Mouse (Mus musculus): ENCODE results near the gene Lrch4.
"Not testable (repeated sequence)": the region's sequence is repeated elsewhere in the genome, so short reads cannot be mapped to it uniquely, and the experiment has no call there.

Lrch4 gene

GRCm38 (mm10) chr5:137613550-137613949 is 15.4 kb upstream of the Lrch4 start, which contains the start of gene Pcolce:
Pcolce (minus strand) TSS chr5:137613784.
- no peak for DNase-seq

DNA sequence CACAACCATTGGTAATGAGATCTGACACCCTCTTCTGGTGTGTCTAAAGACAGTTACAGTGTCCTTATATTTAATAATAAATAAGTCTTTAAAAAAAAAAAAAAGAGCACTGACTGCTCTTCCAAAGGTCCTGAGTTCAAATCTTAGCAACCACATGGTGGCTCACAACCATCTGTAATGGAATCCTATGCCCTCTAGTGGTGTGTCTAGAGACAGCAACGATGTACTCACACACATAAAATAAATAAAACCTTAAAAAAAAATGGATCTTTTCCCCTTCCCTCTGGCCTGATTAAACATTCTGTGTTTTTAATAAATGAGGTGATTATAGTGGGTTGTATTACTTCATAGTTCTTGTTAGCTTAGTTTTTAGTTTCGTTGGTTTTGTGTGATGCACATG is 14.0 kb upstream of the Lrch4 start:
- not testable (repeated sequence) for DNase-seq

- no peak for DNase-seq
Measured at GRCm38 (mm10) chr5:137615347-137615746, 13.6 kb upstream of the Lrch4 start.

GRCm38 (mm10) chr5:137623937-137624530 is 4.9 kb upstream of the Lrch4 start:
- no peak for DNase-seq

- DNase-seq: no peak
Measured at GRCm38 (mm10) chr5:137627991-137628390, 930 bp upstream of the Lrch4 start.

GRCm38 (mm10) chr5:137629306-137629721 is 393 bp downstream of the Lrch4 start:
- DNase-seq: no peak

- no peak for DNase-seq
Measured at GRCm38 (mm10) chr5:137629906-137630545, 1.1 kb downstream of the Lrch4 start.

GRCm38 (mm10) chr5:137630602-137631001 is 1.7 kb downstream of the Lrch4 start:
- no peak for DNase-seq

DNA sequence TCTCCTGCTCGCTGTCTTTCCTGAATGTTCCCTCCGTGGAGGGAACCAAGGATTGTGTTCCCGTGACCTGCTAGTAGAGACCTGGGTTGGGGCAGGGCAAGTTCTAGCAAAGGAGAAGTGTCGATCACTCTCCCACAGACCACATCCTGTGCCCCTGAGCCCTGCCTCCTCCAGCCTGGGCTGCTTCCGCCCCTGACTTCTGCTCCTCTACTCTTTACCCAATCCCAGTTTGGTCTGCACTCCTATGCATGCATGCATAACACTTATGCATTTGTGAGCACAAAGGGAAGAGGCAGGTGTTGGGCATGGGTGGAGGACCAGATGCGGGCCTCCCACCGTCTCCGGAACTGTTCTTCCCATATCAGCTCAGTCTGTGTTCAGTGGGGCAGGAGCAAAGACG is 2.2 kb downstream of the Lrch4 start:
- peak; percentile 37 for DNase-seq

DNA sequence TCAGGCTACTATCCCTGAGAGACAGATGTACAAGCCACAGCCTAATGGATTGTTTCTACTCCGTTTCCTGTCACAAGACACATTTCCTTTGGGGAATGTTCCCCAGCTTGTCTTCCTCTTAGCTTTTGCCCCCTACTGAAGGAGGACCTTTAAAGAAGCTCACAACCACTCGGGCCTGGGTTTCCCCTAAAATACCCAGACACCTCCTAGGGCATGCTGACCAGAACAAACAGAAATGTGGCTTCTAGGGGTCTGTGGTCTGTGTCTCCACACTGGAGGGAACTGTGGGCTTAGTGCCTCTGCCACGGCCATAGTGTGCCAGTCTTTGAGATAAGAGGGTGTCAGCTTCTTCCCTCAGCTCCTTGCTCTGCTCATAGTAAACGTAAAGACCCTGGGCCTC is 2.7 kb downstream of the Lrch4 start:
- DNase-seq: no peak

DNA sequence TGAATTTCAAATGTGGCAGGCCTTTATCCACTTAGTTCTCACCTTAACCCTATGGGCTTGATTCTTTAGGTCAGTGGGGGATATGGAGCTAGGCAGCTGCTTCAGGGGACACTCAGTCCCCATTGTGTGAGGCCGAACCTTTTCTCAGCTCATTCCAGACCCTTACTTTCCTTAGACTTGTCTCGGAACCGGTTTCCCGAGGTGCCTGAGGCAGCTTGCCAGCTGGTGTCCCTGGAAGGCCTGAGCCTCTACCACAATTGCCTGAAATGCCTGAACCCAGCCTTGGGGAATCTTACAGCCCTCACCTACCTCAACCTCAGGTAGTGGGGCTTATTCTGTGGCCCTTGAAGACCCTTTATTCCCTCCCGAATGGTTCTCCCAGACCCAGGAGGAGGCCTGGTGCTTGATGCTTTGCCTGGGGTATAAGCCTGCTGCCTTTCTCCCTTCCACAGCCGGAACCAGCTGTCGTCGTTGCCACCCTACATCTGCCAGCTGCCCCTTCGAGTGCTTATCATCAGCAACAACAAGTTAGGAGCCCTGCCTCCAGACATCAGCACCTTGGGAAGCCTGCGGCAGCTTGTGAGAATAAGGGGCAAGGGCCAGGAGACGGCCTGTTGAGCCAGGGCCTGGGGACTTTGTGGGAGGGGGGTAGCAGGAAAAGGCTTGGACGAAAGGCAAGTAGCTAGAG is 4.6 kb downstream of the Lrch4 start:
- DNase-seq: no peak

DNA sequence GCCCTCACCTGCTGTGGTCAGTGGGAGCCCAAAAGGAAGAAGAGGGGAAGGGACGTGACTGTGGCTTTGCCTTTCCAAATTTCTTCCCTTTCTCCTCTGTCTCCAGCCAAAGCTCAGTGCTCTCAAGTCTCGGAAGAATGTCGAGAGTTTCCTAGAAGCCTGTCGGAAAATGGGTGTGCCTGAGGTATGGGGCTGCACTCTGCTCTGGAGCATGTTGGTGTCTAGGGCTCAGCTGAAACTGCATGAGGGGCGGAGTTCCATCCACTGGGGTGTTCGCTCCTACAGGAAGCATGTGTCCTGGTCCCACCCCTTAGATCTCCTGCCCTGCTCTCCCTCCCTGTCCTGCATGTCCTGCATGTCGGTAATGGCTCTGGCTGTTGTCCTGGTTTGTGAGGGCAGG is 10.6 kb downstream of the Lrch4 start:
- no peak for DNase-seq

GRCm38 (mm10) chr5:137641054-137641453 is 12.1 kb downstream of the Lrch4 start, which contains the start of gene Sap25:
Sap25 (plus strand) TSS chr5:137641334.
- no peak for DNase-seq

DNA sequence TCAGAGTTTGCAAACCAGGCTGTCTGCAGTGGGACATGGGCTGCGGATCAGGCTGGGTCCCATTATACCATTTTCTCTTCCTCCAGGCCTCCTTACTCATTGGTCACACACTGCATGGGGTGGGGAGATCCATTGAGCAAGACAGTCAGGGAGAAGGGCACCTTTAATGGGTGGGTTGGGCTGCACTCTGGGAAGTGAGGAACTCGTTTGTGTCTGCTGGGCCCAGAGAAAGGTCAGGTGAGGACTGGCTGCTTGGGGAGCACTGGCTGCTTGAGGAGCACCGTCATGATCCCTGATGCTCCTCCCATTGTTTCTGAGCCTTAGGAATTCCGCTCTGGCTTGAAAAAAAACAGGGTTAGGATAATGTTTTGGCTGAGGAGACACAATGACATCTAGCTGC is 14.0 kb downstream of the Lrch4 start:
- DNase-seq: no peak

DNA sequence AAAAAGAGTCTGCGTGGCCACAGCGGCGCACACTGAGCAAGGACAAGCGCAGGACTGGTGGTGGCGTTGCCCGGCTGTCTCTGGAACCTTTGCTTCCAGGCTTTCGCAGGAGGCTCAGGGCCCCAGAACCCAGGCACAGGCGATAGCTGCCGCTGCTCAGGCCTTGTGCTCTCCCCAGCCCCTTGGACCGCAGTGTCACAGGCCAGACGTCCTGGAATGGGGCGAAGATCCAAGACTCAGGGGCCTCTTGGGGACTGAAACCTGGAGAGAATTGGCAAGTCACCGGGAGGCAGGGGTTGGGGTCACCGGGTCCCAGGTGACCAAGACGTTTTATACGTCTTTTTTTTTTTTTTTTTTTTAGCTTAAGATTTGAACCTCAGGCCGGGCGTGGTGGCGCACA is 15.6 kb downstream of the Lrch4 start:
- no peak for DNase-seq

- no peak for DNase-seq
Measured at GRCm38 (mm10) chr5:137645091-137645651, 16.2 kb downstream of the Lrch4 start.

- no peak for DNase-seq
Measured at GRCm38 (mm10) chr5:137645652-137646091, 16.8 kb downstream of the Lrch4 start, which contains the start of gene Irs3. Irs3 (minus strand) TSS chr5:137645714.

DNA sequence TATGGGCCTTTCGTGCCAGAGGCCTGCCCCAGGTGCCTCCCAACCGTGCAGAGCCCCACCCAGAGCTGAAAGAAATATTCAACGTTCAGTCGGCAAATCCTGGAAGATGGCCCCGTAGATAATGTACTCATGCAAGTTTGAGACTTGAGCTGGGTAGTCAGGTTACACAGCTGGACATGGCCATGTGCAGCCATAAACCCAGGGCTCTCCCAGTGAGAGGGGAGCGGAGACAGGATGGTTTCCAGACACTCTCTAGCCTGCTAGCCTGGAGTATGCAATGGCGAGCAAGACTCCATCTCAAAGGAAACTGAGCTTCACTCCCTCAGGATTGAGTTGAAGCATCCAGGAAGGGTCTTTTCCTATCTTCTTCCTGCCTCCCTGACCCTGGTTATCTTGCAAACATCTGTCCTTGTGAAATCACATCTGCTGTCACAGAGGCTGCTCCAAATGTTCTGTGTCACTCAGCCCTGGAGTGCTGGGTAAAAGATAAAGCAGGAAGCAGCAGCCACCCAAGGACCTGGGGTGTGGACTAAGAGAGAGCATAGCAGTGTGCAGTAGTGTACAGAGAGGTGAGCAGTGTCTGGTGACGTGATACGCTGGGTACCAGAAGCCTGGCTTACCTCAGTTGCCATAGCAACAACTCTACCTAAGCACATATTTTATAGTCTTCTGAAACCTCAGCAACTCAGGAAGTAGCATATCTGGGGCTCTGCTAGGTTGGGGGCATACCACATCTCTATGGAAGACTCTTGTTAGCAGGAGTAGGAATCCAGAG is 19.1 kb downstream of the Lrch4 start:
- no peak for DNase-seq

DNA sequence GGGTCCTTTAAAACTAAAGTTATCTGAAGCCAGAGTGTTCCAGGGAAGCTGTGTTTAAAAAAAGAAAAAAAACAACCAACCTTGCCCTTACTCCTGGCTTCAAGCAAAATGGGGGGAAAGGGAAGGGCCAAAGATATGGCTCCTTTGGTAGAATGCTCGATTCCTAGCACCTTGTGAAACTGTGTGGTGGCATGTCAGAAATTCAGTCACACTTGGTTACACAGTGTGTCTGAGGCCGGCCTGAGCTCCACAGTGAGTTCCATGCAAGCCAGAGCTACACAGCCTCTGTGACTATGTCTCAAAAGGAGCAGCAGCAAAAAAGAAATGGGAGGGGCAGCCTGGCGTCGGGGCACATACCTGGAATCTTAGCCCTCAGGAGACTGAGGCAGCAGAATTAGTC is 20.3 kb downstream of the Lrch4 start:
- DNase-seq: no peak

- no peak for DNase-seq
Measured at GRCm38 (mm10) chr5:137649669-137650571, 21.0 kb downstream of the Lrch4 start.

DNA sequence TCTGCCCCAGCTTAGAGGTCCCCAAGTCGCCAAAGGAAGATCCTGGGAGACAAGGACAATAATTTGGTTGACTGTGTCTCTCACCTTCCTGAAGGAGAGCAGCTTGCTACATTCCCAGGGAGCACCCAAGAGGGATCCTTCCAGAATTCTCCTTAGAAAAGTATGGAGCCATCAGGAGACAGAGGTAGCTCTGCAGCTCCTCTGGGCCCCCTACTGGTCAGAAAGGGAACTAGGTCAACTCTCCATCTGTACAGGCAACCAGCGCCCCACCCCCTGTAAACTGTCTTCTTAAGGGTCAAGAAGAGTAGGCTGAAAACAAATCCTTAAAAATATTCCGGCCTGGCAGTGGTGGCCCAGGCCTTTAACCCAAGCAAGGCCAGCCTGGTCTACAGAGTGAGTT is 23.6 kb downstream of the Lrch4 start:
- DNase-seq: peak; percentile 58

DNA sequence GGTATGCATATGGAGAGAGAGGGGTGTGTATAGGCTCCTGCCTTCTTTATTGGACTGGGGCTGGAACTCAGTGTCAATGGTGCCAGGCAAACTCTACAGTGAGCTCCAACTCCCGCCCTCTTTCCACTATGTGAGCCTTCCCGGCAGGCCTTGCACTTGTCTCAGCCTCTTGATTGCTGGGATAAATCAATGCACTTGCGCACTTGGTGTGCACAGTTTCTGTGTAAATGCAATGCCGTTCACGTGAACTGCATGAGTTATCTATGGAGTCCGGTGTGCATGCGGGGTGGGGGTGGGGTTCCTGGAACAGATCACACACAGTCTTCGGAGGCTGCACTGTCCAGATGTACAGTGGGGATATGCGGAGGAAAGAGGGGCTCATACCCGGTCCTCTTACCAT is 24.4 kb downstream of the Lrch4 start:
- DNase-seq: no peak
